Mouse (Mus musculus) embryonic fibroblast, embryonic 13.5 days (primary cell): ENCODE results near the gene Tatdn3.

Source experiments
- CTCF ChIP-seq: IDR thresholded peaks from 2 replicates; pipeline ENCODE4 v1.5.1; 2011; ENCODE audit warnings: mild to moderate bottlenecking, control low read depth, low read length, moderate library complexity, borderline replicate concordance; ENCODE audit not compliant: insufficient read depth
- POLR2A ChIP-seq: IDR thresholded peaks from 2 replicates; pipeline ENCODE4 v1.6.1; 2011; ENCODE audit warnings: low read depth, mild to moderate bottlenecking, control low read depth, low read length, moderate library complexity

DNA sequence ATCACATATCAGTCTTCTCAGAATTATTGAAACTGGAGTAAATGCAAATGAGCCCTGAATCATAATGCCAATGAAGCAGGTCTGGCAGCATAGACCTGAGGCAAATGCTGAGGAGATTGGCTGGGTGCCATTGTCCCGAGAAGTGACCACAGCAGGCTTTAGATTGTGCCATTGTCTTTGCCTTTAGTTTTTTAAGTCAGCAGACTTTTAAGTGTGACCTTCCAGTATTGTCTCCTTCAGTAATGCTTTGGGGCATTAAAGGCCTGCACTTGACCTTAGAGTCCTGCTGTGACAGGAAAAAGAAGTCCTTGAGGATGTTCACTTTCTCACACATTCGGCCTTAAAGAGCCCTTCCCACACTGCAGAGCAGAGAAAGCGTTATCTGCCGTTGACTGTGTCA is 7.5 kb upstream of the Tatdn3 start:
- TF ChIP-seq POLR2A (no peak), CTCF (no peak)
